Mouse (Mus musculus) stomach, postnatal 0 days (tissue): ENCODE measurements around the gene Guk1.

Experiments used
- CTCF ChIP-seq: IDR thresholded peaks from 2 replicates; pipeline ENCODE4 v1.5.1; 2016; ENCODE audit warnings: antibody characterized with exemption, low read depth, mild to moderate bottlenecking, moderate library complexity
- EP300 ChIP-seq: optimal IDR thresholded peaks from 2 replicates; pipeline ENCODE3; 2016; ENCODE audit warnings: antibody characterized with exemption

- TF ChIP-seq CTCF = no peak
- TF ChIP-seq EP300 = no peak
Measured at GRCm38 (mm10) chr11:59149302-59149701, 42.7 kb downstream of the Guk1 start.
